Mouse (Mus musculus) forebrain, embryonic 11.5 days (tissue): Measurements from ENCODE around the gene Tprgl. TPM values are rescaled to one million over a fixed set of nuclear protein-coding genes. Genes with fewer than 3 reads are reported as not detected.

ENCODE experiments used
- ATAC-seq: fragments of 200-750 bp; cut with Nextera tagmentation; replicated peaks from 2 replicates; pipeline ENCODE4 v1.8.0; 2017; ENCODE audit warnings: moderate TSS enrichment; ENCODE audit not compliant: low FRiP score
- DNase-seq: peaks from one replicate; pipeline ENCODE4 v3.0.0-alpha.2; 2017; ENCODE audit warnings: low spot score
- H3K27ac ChIP-seq: fragments of 300-500 bp; sonication (generic); 2 replicates; pipeline ENCODE4 v1.5.1; 2014; ENCODE audit warnings: low read depth, low read length
- H3K27me3 ChIP-seq: fragments of 300-500 bp; sonication (generic); 2 replicates; pipeline ENCODE4 v1.6.1; 2014; ENCODE audit warnings: mild to moderate bottlenecking, low read length, mixed read lengths; ENCODE audit not compliant: control insufficient read depth, insufficient read depth
- H3K36me3 ChIP-seq: fragments of 300-500 bp; sonication (generic); 2 replicates; pipeline ENCODE4 v1.6.1; 2014; ENCODE audit warnings: mild to moderate bottlenecking, low read length, moderate library complexity, mixed read lengths; ENCODE audit not compliant: control insufficient read depth, insufficient read depth
- H3K4me1 ChIP-seq: fragments of 300-500 bp; sonication (generic); replicated peaks from 2 replicates; pipeline ENCODE4 v1.6.1; 2014; ENCODE audit warnings: low read length, mixed read lengths; ENCODE audit not compliant: control insufficient read depth, insufficient read depth
- H3K4me2 ChIP-seq: fragments of 300-500 bp; sonication (generic); 2 replicates; pipeline ENCODE4 v1.6.1; 2014; ENCODE audit warnings: low read depth, mild to moderate bottlenecking, low read length, moderate library complexity, mixed read lengths; ENCODE audit not compliant: severe bottlenecking
- H3K4me3 ChIP-seq: fragments of 300-500 bp; sonication (generic); 2 replicates; pipeline ENCODE4 v1.5.1; 2014; ENCODE audit warnings: low read depth, low read length
- H3K9ac ChIP-seq: fragments of 300-500 bp; sonication (generic); 2 replicates; pipeline ENCODE4 v1.6.1; 2014; ENCODE audit warnings: low read length
- H3K9me3 ChIP-seq: fragments of 300-500 bp; sonication (generic); 2 replicates; pipeline ENCODE4 v1.6.1; 2016; ENCODE audit warnings: low read length, mixed read lengths; ENCODE audit not compliant: control insufficient read depth
- WGBS: fragments of 180-500 bp; shearing (Covaris S2); extraction: QIAGEN DNeasy Blood & Tissue Kit; methylation state at CpG from one replicate; pipeline ENCODE4 v1.1.7; 2014; 5-methylcytosine and 5-hydroxymethylcytosine counted together
- polyA plus RNA-seq: library from polyadenylated mRNA; unstranded; fragments of >200 nt; fragmentation: Nextera tagmentation; extraction: Ambion mirVana; gene quantifications from 2 replicates; pipeline ENCODE4 v1.2.1, GENCODE M21; 2014

The Tprgl gene
- polyA plus RNA-seq, 1 experiment from 2014 or later, result 126 TPM

DNA sequence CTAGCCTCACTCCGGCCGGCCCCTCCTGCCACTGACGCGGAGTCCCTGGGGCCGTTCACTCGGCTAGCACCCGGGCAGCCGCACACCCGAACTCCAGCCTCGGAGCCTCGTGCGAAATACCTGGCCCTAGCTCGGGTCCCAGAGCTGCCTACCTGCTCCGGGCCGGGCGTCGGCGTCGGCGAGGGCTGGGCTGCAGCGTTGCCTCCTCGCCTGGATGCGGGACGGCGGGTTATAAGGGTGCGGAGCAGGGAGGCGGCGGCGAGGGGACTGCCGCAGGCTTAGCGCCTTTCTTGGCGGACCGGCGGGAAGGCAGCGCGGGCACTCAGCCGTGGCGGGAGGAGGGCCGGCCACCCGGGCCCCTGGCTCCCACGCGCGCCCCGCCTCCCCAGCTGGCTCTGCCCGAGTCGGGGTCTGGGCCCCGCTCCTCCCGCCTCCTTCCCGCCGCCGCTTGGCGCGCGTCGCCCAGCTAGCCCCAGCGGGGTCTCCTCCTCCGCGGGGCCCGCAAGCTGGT, 20.7 kb downstream of the Tprgl start:
- Histone ChIP-seq H3K36me3 (no peaks in the 10 kb centered on the region), H3K4me2 (peak overlapping the region; percentile 83), H3K4me1 (peaks cover 14% of the 10 kb centered on the region; the same call in 1 of the 2 replicates), H3K9me3 (no peaks in the 10 kb centered on the region), H3K27ac (no peak overlapping the region), H3K9ac (peak overlapping the region; percentile 51), H3K27me3 (peaks cover 48% of the 10 kb centered on the region), H3K4me3 (peak overlapping the region; percentile 43)
- DNase-seq (peak; percentile 75), ATAC-seq (peak; percentile 31; the same call in 1 of the 2 replicates)
- under 1% methylated on average over 49 of the region's 59 CpGs for WGBS

DNA sequence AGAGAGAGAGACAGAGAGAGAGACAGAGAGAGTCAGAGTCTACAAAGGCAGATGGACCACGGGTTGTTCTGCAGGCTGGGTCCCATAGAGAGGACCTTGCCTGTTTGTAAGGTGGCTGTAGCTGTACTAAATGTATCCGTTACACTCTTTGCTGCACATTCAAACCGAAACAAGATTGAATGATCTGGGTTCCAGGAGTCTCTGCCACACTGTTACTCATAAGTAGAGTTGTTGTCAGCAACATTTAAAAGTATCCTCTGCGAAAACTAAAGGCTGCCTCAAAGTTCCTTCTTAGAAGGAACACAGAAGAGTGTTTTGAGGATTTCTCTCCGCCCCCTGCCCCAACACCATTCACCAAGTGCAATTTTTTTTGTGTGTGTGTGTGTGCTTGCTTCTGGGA, 23.3 kb downstream of the Tprgl start:
- H3K4me3 ChIP-seq, result no peak overlapping the region
- no peak overlapping the region for H3K9ac ChIP-seq
- H3K4me2 ChIP-seq, result no peak overlapping the region
- DNase-seq, result no peak
- no peak overlapping the region for H3K27ac ChIP-seq
- H3K36me3 ChIP-seq, result no peaks in the 10 kb centered on the region
- H3K9me3 ChIP-seq, result no peaks in the 10 kb centered on the region
- peaks cover 10% of the 10 kb centered on the region; the same call in 1 of the 2 replicates for H3K4me1 ChIP-seq
- ATAC-seq, result no peak
- H3K27me3 ChIP-seq, result peaks cover 48% of the 10 kb centered on the region
- 68% methylated on average over 5 of the region's 5 CpGs for WGBS

DNA sequence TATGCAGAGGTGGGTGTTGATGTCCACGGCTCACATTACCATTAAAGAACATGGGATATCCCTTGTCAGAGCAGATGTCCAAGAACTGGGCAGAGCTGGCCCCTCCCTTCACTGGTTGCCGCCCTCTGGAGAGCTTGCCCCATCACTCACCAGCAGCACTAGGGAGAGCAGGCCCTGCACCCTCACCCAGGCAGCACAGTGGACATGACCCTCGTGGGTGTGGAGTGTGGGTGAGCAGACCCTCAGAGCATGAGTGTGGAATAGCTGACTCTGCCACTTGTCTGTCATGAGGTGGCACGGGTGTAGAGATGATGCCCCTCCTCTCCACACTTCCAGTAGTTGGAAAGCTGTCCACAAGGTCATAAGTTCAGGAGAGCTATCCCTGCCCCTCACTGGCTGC, 25.7 kb downstream of the Tprgl start:
- Histone ChIP-seq H3K27ac (no peak overlapping the region), H3K9ac (no peak overlapping the region), H3K4me3 (no peak overlapping the region), H3K27me3 (peaks cover 29% of the 10 kb centered on the region), H3K4me2 (no peak overlapping the region), H3K4me1 (peaks cover 3% of the 10 kb centered on the region; the same call in 1 of the 2 replicates), H3K9me3 (no peaks in the 10 kb centered on the region), H3K36me3 (no peaks in the 10 kb centered on the region)
- WGBS, result 73% methylated on average over 4 of the region's 4 CpGs
- ATAC-seq, result no peak
- DNase-seq, result no peak

DNA sequence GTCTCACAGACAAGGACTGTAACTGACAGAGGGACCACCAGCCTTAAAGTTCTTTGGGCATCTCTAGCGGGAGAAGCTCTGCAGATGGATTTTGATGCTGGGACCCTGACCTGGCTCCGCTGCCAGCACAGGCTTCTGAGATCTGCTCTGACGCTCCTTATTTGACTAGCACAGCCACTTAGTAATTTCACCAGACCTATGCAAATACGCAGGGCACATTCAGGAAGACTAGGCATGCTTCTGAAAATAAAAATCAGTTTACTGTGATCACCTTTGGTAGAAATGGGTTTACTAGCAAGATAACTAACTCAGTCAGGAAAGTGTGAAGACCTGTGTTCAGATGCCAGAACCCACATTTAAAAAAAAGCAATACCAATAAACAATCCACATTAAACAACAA, 28.6 kb downstream of the Tprgl start:
- ATAC-seq, result no peak
- no peaks in the 10 kb centered on the region for H3K9me3 ChIP-seq
- WGBS, result 84% methylated on average over 4 of the region's 4 CpGs
- no peak overlapping the region for H3K27ac ChIP-seq
- H3K4me3 ChIP-seq, result no peak overlapping the region
- no peak overlapping the region for H3K9ac ChIP-seq
- H3K4me2 ChIP-seq, result no peak overlapping the region
- H3K36me3 ChIP-seq, result no peaks in the 10 kb centered on the region
- no peaks in the 10 kb centered on the region; the same call in 1 of the 2 replicates for H3K4me1 ChIP-seq
- DNase-seq, result no peak
- H3K27me3 ChIP-seq, result no peaks in the 10 kb centered on the region

DNA sequence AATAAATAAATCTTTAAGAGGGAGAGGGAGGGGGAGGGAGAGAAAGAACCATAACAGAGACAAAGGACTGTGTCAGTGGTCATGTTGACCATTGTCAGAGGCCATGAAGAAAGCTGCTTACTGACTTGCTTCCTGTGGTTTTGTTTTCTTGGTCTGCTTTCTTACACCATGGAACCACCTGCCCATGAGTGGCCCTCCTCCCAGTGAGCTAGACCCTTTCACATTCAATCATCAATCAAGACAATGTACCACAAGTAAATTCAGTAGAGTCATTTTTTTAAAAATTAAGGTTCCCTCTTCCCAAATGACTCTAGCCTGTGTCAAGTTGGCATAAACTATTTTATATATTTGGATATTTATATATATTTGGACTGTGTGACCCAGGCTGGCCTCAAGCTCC, 30.5 kb downstream of the Tprgl start:
- Histone ChIP-seq H3K27ac (no peak overlapping the region), H3K9me3 (no peaks in the 10 kb centered on the region), H3K4me3 (no peak overlapping the region), H3K27me3 (no peaks in the 10 kb centered on the region), H3K9ac (no peak overlapping the region), H3K4me1 (no peaks in the 10 kb centered on the region; the same call in 1 of the 2 replicates), H3K36me3 (no peaks in the 10 kb centered on the region), H3K4me2 (no peak overlapping the region)
- no peak for DNase-seq
- ATAC-seq, result no peak

DNA sequence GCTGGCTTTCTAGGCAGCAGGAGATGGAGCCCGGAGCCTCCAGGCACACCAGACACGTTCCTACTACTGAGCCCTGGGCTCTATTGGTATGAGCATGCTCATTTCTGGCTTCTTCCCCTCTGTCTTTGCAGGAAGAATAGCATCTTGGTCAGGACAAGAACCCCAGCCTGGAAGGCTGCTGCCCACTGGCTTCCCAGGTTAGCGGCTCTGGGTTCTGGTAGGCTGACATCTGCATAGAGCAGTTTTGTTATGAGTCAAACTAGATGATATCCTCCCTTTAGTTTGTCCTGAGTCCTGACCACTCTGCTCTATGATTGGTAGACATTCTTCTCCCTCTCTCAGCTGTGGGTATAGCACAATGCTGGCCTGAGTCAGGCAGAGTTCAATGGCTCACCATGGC, 33.2 kb downstream of the Tprgl start:
- H3K36me3 ChIP-seq, result no peaks in the 10 kb centered on the region
- H3K27me3 ChIP-seq, result no peaks in the 10 kb centered on the region
- no peak overlapping the region for H3K4me2 ChIP-seq
- ATAC-seq, result no peak
- H3K4me3 ChIP-seq, result no peak overlapping the region
- no peak for DNase-seq
- no peak overlapping the region for H3K27ac ChIP-seq
- no peaks in the 10 kb centered on the region for H3K9me3 ChIP-seq
- 80% methylated on average over 3 of the region's 3 CpGs for WGBS
- no peak overlapping the region for H3K9ac ChIP-seq
- no peaks in the 10 kb centered on the region; the same call in 1 of the 2 replicates for H3K4me1 ChIP-seq

DNA sequence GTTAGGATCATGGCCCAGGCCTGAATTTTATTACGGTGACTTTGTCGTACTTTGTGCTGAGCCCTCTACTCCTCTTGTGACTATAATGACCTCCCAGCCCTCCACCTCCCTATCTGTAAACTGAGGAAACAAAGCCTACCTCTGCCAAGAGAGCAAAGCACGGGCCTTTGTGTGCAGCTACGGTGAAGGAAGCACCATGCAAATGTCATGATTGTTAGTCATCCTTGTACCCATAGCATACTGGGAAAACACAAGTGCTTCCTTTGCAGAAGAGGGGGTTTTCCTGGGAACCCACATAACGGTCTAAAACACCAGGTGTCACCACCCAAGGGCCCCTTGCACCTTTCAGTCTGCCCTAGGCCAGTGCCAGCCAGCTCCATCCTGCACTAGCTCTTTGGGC, 35.3 kb downstream of the Tprgl start:
- H3K9ac ChIP-seq, result no peak overlapping the region
- no peak overlapping the region for H3K4me2 ChIP-seq
- DNase-seq (no peak), ATAC-seq (no peak)
- H3K36me3 ChIP-seq, result no peaks in the 10 kb centered on the region
- no peaks in the 10 kb centered on the region for H3K9me3 ChIP-seq
- WGBS, result 78% methylated on average over 5 of the region's 5 CpGs
- no peaks in the 10 kb centered on the region; the same call in 1 of the 2 replicates for H3K4me1 ChIP-seq
- H3K27me3 ChIP-seq, result no peaks in the 10 kb centered on the region
- H3K27ac ChIP-seq, result no peak overlapping the region
- no peak overlapping the region for H3K4me3 ChIP-seq

DNA sequence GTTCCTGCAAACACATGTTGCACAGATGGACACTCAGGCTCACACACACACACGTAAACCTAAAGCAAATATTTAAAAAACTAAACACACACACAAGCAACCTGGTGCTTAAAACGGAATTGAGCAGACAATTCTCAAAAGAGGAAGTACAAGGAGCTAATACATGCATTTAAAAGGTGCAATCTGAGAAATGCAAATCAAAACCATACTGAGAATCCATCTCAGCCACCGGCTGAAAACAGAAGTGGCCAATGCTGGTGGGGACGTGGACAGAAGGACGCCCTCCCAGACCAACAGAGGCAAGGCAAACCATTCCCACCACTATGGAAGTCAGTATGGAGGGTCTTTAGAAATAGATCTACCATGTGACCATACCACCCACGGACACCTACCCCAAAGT, 36.9 kb downstream of the Tprgl start:
- Histone ChIP-seq H3K9me3 (no peaks in the 10 kb centered on the region), H3K9ac (no peak overlapping the region), H3K27me3 (no peaks in the 10 kb centered on the region), H3K4me3 (no peak overlapping the region), H3K36me3 (no peaks in the 10 kb centered on the region), H3K4me2 (no peak overlapping the region), H3K27ac (no peak overlapping the region), H3K4me1 (no peaks in the 10 kb centered on the region)
- ATAC-seq (no peak), DNase-seq (no peak)
- WGBS, result 87% methylated on average over 6 of the region's 6 CpGs

DNA sequence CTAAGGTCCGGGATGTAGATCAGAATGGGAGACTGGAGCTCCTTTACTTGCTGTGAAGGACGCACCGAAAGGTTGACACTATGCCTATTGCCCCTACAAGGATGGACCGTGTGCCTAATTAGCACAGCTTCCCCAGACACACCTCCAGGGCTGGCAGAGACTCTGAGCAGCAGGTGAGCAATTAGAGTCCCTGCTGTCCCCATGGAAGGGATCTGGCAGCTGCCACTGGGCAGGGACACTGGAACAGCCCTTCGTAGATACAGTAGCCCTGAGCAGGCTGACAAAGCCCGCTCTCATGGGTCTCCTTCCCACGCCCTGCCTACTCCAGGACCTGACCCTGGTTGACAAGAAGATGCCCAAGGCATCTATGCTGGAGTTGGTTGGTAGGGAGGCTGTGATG, 38.1 kb downstream of the Tprgl start:
- Histone ChIP-seq H3K4me2 (no peak overlapping the region), H3K9me3 (no peaks in the 10 kb centered on the region), H3K27ac (no peak overlapping the region), H3K9ac (no peak overlapping the region), H3K4me1 (no peaks in the 10 kb centered on the region), H3K36me3 (no peaks in the 10 kb centered on the region), H3K4me3 (no peak overlapping the region), H3K27me3 (no peaks in the 10 kb centered on the region)
- DNase-seq (no peak), ATAC-seq (no peak)
- 79% methylated on average over 7 of the region's 7 CpGs for WGBS
